Mouse (Mus musculus): ENCODE data around the gene Hint1. TPM values are rescaled to one million over a fixed set of nuclear protein-coding genes. Genes with fewer than 3 reads are reported as not detected.
"Not testable (repeated sequence)": the region's sequence is repeated elsewhere in the genome, so short reads cannot be mapped to it uniquely, and the experiment has no call there.

Hint1 gene
- total RNA-seq (2021): 100 to 1,000 TPM; 337 to 370 TPM
- long read RNA-seq, experiment 1, transcript Hint1-201 (3 exons, 636 nt): major isoform, 304 of 359 reads
- long read RNA-seq, experiment 1, partial matches to known transcripts: 0 of 359 reads
- long read RNA-seq, experiment 1, other reads (novel, unspliced or antisense): 55 of 359 reads
- long read RNA-seq, experiment 2, transcript Hint1-201 (3 exons, 636 nt): major isoform, 217 of 223 reads
- long read RNA-seq, experiment 2, partial matches to known transcripts: 1 of 223 reads
- long read RNA-seq, experiment 2, other reads (novel, unspliced or antisense): 5 of 223 reads

DNA sequence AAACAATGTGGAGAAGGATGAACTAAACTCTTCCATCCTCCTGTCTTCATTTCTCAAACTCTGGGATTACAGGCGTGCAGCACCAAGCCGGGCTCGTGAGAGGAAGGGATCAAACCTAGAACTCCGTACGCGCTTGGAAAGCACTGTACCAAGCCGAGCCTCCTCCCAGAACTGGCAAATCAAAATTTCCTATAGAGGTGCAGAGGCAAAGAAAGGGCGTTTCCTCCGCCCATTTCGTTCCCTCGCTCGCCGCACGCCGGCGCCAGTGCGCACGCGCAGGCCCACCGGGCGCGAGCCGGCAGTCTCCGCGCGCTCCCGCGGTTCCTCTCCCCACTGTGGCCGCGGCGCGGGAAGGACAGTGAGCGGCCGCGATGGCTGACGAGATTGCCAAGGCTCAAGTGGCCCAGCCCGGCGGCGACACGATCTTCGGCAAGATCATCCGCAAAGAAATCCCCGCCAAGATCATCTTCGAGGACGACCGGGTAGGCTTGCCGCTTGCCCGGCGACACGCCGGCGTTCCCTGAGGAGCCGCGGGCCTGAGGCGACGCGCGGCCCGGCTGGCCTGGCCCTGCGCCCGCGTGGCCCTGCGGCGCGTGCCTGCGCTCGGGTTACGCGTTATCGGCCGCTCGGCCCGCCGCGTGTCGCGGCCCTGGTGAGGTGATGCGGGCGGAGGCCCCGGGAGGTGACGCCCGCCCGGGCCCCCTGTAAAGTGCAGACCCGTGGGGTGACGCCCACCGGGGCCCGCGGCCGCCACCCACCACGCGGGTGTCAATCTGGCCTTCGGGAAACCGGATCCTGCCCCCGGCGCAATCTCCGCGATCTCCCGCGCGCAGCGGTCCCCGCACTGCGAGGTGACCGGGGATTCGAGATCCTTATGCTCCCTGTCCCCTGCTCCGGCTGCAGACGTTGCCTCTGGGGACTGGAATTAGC lies at the start of gene Hint1:
Gene Hint1, plus strand, starts transcription at position 265 of the 930 bp plus-strand sequence.
- peak; percentile 97 for DNase-seq

DNA sequence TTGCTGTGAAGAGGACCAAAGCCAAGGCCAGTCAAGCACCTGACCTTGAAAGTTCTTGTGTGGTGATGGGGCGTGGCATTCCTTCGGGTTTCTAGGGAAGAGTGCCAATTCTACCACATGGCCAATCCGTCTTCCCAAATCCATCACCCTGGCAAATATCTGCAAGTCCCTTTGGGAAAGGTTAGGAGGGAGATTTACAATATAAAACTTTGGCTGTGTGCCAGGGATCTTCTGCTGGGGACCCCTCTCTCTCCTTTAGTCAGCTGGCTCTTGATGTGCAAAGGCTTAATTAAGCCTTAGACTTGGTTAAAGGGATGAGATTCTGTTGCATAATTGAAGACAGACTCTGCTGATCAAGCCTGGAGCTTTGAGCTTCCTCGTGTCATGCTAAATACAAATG lies 48.7 kb upstream of the Hint1 start:
- DNase-seq: no peak

DNA sequence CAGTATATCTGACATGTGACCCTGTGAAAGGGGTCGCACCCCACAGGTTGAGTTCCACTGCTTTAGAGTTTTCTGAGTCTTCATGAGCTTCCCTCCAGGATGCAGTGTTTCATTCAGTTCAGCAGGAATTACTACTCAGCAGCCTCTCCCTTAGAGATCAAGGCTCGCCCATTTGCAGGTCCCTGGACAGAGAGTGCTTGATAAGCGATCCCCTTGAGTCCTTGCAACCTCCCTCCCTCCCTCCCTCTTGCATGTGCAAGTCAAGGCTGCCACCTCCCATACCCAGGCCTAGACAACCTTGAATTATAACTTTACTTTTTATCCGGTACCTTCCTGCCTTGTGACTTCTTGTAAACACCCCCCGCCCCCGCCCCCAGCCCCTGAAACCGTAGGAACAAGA lies 46.7 kb upstream of the Hint1 start:
- DNase-seq: peak; percentile 13

DNA sequence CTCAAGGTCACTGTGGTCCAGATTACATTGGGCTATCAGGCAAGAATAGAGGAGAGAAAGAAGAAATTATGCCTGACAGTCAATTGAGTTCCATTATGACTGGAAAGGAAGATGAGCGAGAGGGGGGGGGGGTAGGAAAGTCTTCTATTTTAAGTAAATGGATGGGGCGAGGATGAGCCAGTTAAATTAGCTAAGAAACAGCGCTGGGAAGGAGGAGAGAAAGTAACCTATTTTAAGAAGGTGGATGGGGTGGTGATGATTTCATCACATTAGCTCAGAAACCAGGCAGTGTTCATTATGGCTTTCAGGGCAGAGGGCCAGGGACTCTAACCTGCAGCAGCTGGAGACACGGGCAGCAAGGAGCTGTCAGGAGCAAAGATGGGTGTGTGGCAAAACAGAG lies 42.7 kb upstream of the Hint1 start:
- no peak for DNase-seq

DNA sequence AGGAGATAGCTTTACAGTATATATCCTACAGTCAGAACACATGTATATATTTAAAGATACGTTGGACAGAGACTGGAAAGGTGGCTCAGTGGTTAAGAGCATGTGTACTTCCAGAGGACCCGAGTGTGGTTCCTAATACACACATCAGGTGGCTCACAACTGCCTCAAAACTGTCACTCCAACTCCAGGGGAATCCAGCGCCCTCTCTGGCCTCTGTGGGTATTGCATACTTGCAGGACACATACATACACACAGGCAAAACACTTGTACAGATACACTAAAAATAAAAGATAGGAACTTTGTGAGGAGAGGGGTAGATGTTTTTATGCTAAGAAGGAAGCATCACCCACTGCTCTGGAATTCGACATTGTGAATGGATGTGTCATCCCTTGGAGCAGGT lies 40.4 kb upstream of the Hint1 start:
- DNase-seq: no peak

DNA sequence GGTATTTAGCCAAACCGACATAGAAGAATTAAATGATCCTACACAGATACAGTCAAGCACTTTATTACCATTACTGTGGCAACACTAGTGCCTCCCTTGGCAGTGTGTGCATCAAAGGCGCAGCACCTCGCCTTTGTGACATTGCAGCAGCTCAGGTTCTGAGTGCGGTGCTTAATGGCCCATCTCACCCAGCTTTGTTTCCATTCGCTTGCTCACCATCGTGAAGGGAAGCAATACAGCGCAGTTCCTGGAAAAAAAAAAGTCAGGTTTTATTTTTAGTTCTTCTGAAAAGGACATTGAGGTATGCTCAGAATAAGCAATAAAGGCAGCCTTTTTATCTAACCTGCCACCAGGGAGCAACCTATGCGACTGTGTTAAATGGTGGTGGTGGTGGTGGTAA lies 39.4 kb upstream of the Hint1 start:
- DNase-seq: no peak

DNA sequence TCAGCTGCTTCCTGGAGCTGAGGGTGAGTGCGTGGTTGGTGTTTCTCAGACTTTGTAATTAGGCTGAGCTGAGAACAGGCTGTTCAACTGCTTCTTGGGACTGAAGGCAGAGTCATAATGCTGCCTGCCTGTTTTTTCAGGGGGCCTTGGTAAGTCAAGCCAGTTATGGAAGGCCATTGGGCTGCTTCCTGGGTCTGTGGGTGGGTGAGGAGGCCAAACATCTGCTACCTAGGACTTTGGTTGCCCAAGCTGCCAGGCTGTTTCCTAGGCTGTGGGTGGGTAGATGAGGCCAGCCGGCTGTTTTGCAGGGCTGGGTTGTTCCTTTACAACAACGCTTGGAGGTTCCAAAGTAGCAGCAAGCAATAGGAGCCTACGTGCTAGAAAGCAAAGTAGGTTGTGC lies 32.4 kb upstream of the Hint1 start:
- DNase-seq: no peak

DNA sequence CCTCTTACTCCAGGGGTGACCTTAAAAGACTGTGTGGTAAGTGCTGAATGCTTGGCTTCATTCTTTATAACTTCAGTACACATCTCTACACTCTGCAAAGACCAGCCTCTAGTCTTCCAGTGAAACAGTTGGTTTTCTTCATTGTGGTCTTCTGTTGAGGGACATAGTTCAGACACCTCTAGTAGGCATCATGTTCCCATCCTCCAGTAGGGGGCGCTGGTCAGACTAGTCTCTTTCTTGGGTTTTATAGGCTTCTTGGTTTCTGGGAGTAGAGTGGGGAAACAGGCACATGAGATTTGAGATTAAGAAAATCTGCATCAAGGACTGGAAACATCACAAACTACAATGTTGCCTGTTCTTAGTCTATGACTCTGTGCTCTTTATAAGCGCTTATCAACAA lies 31.6 kb upstream of the Hint1 start:
- DNase-seq: no peak

DNA sequence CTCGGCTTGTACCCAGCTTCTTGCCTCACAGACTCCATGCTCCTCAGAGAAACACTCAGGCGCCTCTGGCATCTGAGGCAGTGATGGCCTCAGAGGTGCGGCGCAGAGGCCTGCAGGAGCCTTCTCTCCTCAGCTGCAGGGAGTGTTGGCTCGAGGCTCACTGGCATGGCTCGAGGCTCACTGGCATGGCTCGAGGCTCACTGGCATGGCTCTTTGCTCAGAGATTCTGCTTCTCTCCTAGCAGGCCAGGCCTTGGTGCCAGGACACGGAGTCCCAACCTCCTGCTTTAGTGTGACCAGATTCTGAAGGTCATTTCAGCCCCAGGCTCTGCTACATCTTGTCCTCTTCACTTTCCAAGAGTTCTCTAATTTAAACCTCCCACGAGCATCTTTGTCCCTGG lies 30.1 kb upstream of the Hint1 start:
- peak; percentile 68 for DNase-seq

DNA sequence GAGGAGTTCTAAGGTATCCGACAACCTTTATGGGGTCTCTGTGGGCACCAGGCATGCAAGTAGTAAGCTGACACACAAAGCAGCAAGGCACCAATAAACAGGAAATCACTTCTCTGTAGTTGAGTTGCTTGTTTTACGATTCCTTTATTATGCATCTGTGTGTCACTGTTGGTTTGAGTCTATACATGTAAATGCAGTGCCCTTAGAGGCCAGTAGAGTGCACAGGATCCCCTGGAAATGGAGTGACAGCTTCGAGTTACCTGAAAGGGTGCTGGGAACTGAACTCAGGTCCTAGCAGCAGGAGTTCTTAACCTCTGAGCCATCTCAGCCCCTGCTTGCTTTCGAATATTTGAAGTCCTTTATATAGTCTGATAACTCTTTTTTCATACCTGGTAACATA lies 26.5 kb upstream of the Hint1 start:
- no peak for DNase-seq

DNA sequence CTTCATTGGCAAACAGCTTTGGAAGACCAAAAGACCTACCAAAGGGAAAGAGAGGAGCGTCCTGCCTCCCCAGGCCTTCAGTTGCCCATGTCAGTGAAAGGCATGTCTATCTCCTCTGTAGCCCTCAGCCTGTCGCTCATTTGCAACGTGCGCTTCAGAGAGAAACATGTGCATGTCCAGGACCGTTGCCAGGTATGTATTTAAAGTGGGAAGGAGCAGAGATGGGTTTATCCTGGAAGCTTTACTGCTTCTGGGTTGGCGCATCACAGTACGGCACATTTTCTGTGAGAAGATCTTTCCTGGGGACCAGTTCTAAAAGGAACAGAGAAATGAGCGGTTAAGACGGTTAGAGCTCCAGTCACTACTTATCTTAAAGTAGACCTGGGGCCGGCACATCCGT lies 25.3 kb upstream of the Hint1 start:
- DNase-seq: no peak

DNA sequence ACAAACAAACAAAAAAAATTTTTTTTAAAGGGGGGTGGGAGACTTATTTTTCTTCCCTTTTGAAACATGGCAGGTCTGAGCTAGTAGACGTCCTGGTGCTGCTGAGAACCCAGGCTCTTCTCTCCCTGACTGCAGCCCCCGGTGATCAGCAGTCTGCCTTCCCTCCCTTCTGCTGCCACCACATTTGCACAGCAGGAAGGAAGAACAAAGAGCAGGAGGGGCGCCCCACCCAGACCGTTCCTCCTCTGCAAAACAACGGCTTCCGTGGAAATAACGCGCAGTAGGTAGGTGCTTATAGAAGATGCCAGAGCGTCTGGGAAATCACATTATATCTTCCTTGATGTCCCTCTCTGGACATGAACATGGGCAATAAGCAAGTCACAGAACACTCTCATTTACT lies 21.8 kb upstream of the Hint1 start:
- DNase-seq: no peak

DNA sequence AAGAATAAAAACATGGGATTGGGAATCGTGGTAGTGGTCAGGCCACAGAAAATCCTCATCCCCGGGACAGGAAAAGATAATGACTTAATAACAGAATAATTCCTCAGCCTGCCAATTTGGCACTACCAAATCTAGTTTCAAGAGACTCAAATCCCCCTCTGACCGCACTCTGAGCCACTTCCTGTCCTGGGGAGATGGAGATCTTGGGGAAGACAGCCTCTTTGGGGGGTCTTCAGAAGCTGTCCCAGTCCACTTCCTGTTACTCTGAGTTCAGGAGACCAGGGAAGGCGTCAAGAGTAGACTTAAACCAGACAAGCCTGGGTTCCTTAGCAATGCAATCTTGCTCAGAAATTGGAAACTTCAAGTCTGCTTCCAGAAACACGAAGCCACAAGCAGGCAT lies 21.2 kb upstream of the Hint1 start:
- no peak for DNase-seq

DNA sequence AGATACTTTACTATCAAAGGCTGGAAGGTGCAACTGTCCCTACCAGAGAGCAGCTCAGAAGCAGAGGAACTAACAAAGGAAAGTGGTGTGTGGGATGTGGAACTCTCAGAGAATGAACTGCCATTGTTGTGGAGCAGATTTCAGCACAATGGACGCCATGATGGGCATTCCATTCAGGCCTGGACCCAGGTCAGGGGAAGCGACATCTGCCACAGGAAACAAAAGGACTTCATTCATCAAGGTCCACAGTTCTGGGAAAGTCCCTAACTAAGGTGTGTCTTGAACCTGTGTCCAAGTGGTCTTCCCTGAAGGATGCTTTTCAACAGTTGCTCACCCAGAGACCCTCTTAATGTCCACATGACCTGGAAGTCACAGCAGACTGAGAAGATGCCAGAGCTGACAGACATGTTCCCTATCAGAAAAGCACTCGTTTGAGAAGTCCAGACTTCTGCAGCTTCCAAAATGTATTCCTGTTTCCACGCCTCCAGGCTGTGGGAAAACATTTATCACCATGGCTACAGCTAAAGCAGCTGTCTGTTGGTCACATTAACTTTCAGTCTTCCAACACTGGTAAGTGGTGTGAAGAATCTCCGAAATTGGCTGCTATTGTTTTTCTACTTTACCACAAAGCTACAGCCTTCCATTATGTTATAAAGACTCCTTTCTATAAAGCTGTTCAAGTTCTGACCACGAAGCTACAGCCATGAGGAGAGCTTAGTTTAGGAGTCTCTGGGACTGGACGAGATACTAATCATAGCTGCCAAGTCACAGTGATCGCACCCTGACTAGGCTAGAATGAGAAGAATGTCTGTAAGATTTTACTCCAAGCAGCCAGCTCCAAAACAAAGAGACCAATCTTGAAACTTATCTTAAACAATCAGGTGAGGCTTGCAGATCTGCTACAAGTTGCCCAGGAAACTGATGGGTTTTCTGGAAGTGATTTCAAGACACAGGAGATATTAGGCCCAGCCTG lies 20.4 kb upstream of the Hint1 start:
- DNase-seq: no peak

DNA sequence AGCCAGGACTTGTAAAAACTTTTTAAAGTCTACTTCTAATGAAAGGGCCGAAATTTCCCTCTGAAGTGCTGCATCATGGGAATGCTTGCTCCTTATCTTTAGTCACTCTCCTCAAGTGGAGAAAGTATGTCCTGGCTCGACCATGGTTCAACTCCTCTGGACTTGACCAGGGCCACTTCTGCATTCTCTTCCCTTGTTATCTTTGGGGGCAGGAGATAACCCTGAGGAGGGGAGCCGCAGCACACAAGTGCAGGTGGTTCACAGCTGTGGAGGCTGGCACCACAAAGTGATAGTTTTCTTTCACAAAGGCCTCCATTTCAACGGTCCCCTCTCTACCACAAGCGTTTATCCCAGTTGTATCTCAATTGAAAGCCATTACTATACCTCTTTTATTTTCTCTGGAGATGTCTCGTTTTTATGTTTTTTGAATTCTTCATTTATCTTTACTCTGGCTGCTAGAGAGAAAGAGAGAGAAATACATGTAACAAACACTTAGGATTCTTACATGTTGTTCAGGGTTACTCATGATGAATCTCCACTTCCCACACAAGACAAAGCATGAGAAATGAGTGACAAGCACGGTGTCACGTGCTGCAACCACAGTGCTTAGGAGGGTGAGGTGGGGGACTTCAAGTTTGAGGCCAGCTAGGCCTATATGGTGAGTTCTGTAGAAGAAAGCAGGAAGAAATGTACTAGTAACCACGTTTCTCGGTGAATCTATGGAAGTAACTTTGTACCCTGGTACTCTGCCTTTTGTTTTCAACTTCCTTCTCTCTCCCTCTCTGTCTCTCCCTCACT lies 16.0 kb upstream of the Hint1 start:
- DNase-seq: no peak

DNA sequence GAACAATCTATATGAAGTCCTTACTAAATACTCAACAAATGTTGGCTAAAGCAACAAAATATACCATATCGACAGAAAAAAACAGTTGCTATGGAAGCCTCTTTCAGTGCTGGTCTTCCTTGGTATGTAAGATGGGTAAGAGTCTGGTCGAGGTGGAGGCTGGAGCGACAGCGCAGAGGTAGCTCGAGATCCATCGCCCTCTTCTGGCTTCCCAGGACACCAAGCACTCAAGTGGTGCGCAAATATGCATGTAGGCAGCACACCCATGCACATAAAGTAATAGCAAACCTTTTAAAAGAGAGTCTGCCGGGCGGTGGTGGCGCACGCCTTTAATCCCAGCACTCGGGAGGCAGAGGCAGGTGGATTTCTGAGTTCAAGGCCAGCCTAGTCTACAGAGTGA lies 14.5 kb upstream of the Hint1 start:
- DNase-seq: no peak

DNA sequence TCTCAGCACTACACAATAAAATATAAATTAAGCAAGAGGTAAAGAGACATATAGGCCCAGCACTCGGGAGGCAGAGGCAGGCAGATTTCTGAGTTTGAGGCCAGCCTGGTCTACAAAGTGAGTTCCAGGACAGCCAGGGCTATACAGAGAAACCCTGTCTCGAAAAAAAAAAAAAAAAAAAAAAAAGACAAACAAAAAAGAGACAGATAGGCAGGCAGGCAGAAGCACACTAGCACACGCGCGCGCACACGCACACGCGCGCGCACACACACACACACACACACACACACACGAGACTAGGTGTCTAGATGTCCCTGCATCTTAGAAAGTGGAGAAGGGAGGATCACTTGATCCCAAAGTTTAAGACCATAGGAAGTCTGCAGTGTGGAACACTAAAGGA lies 7.3 kb upstream of the Hint1 start:
- DNase-seq: not testable (repeated sequence)

DNA sequence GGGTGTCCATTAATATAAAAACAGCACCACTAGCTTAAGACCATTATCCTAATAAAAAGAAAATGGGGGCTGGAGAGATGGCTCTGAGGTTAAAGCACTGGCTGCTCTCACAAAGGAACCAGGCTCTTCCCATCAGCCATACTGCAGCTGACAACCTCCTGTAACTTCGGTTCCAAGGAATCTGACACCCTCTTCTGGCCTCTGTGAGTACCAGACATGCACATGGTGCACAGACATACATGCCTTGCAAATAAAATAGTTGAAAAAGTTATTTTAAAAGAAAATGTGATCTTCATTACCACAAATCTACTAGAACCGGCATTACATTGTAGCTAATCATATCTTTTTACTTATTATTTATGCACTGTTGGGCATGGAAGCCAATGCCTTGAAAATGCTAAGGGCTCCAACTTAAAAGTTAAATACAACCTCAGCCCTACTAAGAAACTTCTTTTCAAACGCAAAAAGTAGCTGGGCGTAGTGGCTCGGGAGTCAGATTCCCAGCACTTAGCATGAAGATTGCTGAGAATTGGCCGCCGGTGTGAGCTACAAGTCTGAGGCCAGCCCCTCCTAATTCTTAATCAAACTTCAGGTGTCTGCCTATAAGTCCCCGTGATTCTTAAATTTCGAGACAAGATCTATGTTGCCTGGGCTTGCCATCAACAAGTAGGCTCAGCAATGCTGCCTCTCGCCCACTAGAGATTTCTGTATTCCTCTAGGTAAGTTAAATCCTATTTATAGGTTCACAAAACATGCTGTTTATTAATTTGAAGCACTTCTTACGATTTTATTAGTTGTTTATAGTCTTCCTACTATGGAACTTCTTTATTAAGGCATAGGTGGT lies 6.6 kb upstream of the Hint1 start:
- DNase-seq: no peak

DNA sequence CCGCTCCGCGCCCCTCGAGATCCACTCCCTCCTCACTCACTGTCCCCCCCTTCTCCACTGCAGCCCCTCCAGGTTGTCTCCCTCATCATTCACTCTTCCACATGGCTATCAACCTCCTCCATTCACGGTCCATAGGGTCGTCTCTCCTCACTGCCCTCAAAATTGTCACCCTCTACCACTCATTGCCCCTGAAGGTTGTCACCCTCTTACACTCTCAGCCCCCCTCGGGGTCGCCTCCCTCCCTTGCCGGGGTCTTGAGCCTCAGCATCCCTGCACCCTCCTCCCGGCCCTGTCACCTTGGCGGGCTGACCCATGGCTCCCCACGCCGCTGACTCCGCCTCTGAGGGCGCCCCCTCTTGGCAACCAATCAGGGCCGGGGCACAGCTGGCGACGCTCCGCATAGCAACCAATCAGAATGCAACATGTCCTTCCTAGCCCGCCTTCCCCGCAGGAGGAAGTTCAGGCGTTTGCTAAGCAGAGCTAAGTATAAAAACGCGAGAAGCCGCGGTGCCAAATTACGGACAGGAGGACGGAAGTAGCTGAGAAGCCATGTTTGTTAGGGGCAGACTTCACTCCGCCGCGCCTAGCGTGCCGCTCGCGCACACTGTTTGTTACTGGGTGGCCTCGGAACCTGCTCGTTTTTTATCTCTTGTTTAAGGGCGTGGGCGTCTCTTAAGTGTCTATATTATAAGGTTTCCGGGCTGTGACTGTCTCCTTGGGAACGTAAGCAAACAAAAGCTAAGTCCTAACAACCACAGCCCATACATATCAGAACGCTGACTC lies 5.7 kb upstream of the Hint1 start, which contains the start of gene Lyrm7:
Gene Lyrm7, minus strand, starts transcription at position 661 of the 783 bp plus-strand sequence.
- peak; percentile 96 for DNase-seq

All from adrenal gland, postnatal 10 days (tissue).